Mouse (Mus musculus) kidney, embryonic 16.5 days (tissue): Measurements from ENCODE around the gene Tubb4a. TPM values are rescaled to one million over a fixed set of nuclear protein-coding genes. Genes with fewer than 3 reads are reported as not detected.
A peak's percentile ranks its signal among the peaks of the same experiment; 100 is the strongest.

Source experiments
- ATAC-seq: fragments of 200-750 bp; cut with Nextera tagmentation; 2 replicates; pipeline ENCODE4 v1.8.0; 2017; ENCODE audit warnings: moderate TSS enrichment; ENCODE audit not compliant: low FRiP score, low TSS enrichment
- H3K27ac ChIP-seq: fragments of 300-500 bp; sonication (generic); 2 replicates; pipeline ENCODE4 v1.5.1; 2014; ENCODE audit warnings: low read length
- H3K27me3 ChIP-seq: fragments of 300-500 bp; sonication (generic); 2 replicates; pipeline ENCODE4 v1.6.1; 2014; ENCODE audit warnings: low read length, control low read depth, mixed read lengths; ENCODE audit not compliant: insufficient read depth
- H3K36me3 ChIP-seq: fragments of 300-500 bp; sonication (generic); 2 replicates; pipeline ENCODE4 v1.6.1; 2014; ENCODE audit warnings: low read length, control low read depth, mixed read lengths; ENCODE audit not compliant: insufficient read depth
- H3K4me1 ChIP-seq: fragments of 300-500 bp; sonication (generic); 2 replicates; pipeline ENCODE4 v1.6.1; 2014; ENCODE audit warnings: low read length, control low read depth, mixed read lengths; ENCODE audit not compliant: insufficient read depth
- H3K4me2 ChIP-seq: fragments of 300-500 bp; sonication (generic); replicated peaks from 2 replicates; pipeline ENCODE4 v1.6.1; 2014; ENCODE audit warnings: low read depth, low read length
- H3K4me3 ChIP-seq: fragments of 300-500 bp; sonication (generic); 2 replicates; pipeline ENCODE4 v1.5.1; 2014; ENCODE audit warnings: mild to moderate bottlenecking, low read length
- H3K9ac ChIP-seq: fragments of 300-500 bp; sonication (generic); replicated peaks from 2 replicates; pipeline ENCODE4 v1.6.1; 2014; ENCODE audit warnings: low read length
- H3K9me3 ChIP-seq: fragments of 300-500 bp; sonication (generic); 2 replicates; pipeline ENCODE4 v1.6.1; 2016; ENCODE audit warnings: low read length, control low read depth
- WGBS: fragments of 180-500 bp; shearing (Covaris S2); extraction: QIAGEN DNeasy Blood & Tissue Kit; methylation state at CpG from one replicate; pipeline ENCODE4 v1.1.7; 2014; 5-methylcytosine and 5-hydroxymethylcytosine counted together
- polyA plus RNA-seq: library from polyadenylated mRNA; unstranded; fragments of >200 nt; fragmentation: Nextera tagmentation; extraction: Ambion mirVana; gene quantifications from 2 replicates; pipeline ENCODE4 v1.2.1, GENCODE M21; 2015

Gene Tubb4a
- polyA plus RNA-seq, 1 experiment from 2014 or later = 25.2 TPM

DNA sequence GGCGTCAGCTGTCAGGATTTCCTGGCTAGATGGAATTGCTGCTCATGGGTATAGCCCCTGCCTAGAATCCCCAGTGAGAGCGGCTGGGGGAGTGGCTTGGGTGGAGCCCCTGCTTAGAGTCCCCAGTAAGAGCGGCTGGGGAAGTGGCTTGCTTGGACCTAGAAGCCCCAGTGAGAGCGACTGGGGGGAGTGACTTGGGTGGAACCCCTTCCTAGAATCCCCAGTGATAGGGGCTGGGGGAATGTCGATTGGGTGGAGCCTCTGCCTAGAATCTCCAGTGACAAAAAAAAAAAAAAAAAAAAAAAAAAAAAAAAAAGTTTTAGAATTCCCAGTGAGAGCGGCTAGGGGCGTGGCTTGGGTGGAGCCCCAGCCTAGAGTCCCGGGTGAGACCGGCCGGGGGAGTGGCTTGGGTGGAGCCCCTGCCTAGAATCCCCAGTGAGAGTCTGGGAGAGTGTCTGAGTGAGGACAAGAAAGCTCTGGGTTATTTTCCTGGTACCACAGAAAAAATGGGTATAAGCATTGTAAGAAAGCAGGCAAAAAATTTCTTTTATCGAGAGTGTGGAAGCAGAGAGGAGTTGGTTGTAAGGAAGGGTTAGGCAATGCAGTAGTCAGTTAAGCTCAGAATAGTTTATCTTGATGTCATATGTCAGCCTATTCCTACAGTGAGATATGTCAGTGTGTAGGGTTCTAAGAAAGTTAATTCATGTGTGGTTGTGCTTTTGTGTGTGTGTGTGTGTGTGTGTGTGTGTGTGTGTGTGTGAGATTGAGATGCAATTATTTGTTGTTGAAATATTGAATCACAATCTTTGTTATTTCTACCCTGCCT lies 31.2 kb upstream of the Tubb4a start:
- Histone ChIP-seq H3K9me3 (no peaks in the 10 kb centered on the region), H3K9ac (no peak overlapping the region), H3K4me3 (peak overlapping the region; percentile 19; the same call in 1 of the 2 replicates), H3K27me3 (no peaks in the 10 kb centered on the region), H3K4me2 (peak overlapping the region; percentile 45), H3K27ac (no peak overlapping the region), H3K36me3 (no peaks in the 10 kb centered on the region), H3K4me1 (peaks cover 6% of the 10 kb centered on the region; the same call in 1 of the 2 replicates)
- peak; percentile 97 for ATAC-seq
- WGBS = 2% methylated on average over 11 of the region's 11 CpGs

DNA sequence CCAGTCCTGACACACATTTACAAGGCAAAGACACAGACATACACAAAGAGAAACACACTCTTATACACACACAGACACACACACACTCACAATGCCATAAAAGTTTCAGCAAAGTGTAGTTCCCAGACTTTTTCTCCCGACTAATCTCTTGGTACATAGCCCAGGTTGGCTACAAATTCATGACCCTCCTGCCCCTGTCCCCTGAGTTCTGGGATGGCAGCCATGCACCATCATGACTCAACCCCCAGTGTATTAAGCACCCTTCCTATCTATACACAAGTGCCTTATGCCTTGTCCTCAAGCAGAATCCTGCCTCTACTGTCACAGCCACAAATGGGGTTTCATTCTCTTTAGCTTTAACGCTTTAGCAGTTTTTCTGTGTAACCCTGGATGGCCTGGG lies 29.2 kb upstream of the Tubb4a start:
- 77% methylated on average over 2 of the region's 2 CpGs for WGBS
- H3K4me1 ChIP-seq = peaks cover 6% of the 10 kb centered on the region; the same call in 1 of the 2 replicates
- no peak for ATAC-seq
- no peak overlapping the region for H3K4me3 ChIP-seq
- H3K9me3 ChIP-seq = no peaks in the 10 kb centered on the region
- no peaks in the 10 kb centered on the region for H3K27me3 ChIP-seq
- no peak overlapping the region for H3K4me2 ChIP-seq
- no peak overlapping the region for H3K9ac ChIP-seq
- H3K36me3 ChIP-seq = no peaks in the 10 kb centered on the region
- H3K27ac ChIP-seq = no peak overlapping the region

DNA sequence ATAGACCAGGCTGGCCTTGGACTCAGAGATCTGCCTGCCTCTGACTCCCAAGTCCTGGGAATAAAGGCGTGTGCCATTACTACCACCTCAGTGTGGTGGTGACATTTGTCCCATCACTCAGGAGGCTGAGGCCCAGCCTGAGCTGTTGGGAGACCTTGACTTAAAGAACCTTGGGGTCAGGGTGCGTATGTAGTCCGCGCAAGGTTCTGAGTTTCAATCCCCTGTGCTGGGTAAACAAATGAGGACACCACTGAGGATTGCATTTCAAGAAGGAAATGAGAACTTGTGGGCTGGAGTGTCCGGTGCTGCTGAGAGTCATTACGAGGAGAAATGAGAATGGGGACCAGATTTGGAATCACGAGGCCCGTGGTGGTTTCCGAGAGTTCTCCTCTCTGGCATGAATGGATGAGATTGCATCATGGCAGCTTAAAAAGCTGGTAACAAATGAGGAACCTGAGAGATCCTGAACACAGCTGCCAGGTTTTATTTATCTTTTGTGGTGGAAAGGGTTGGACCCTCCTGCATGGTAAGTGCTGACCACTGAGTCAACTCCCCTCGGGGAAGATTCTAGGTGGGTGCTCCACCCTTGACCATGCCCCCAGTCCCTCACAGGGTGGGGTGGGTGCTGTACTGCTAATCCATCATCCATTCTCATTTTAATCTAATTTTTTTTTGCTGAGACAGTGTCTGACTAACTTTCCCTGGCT lies 25.3 kb upstream of the Tubb4a start:
- Histone ChIP-seq H3K27ac (no peak overlapping the region), H3K9me3 (no peaks in the 10 kb centered on the region), H3K9ac (no peak overlapping the region), H3K4me3 (no peak overlapping the region), H3K36me3 (no peaks in the 10 kb centered on the region), H3K4me1 (no peaks in the 10 kb centered on the region), H3K4me2 (no peak overlapping the region), H3K27me3 (no peaks in the 10 kb centered on the region)
- 71% methylated on average over 10 of the region's 10 CpGs for WGBS
- ATAC-seq = no peak

DNA sequence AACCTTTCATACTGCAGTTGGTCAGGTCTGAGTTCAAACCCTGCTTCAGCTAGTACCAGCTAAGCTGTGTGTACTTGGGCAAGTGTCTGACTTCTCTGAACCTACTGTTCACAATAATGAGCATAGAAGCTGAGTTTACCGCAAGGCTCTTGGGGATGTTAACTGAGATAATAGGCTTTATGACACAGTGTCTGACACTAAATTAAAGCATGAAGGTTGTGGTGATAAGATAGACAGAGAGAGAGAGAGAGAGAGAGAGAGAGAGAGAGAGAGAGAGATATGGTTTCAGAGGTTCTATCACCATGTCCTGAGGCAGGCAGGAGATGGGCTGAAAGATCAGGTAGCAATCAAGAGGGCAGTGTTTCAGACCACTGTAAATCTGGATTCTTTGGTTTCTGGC lies 22.4 kb upstream of the Tubb4a start:
- no peaks in the 10 kb centered on the region for H3K36me3 ChIP-seq
- H3K9ac ChIP-seq = no peak overlapping the region
- no peak overlapping the region for H3K27ac ChIP-seq
- H3K4me3 ChIP-seq = no peak overlapping the region
- no peak overlapping the region for H3K4me2 ChIP-seq
- peaks cover 14% of the 10 kb centered on the region; the same call in 1 of the 2 replicates for H3K4me1 ChIP-seq
- no peaks in the 10 kb centered on the region for H3K9me3 ChIP-seq
- WGBS = 95% methylated on average over 1 of the region's 1 CpGs
- H3K27me3 ChIP-seq = no peaks in the 10 kb centered on the region
- no peak for ATAC-seq

GRCm38 (mm10) chr17:57108666-57109171 lies 21.1 kb upstream of the Tubb4a start:
- no peaks in the 10 kb centered on the region for H3K9me3 ChIP-seq

DNA sequence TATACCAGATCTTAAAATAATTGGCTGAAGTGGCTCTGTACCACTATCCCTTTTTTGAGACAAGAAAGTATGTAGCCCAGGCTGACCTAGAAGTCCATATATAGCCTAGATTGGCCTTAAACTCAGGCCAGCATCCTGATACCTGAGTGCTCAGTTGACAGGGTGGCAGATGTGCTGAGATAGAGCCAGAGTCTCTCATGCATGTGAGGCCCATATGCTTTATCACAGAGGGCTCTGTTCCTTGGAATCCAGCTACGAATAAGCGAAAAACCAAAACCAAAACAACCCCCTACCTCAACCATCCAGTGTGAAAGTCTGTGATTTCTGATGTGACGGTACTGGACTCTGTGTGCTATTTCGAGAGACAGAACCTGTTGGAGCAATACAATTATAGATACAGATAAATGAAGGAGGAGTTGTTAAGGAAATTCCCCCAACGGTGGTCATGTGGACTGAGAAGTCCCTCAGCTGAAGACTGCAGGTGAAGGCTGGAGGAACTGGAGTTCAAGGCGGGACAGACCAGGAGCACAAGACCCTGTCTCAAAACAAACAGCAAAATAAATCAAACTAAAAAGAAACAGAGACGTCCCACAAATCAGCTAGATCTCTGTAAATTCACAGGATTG lies 20.6 kb upstream of the Tubb4a start:
- no peak for ATAC-seq
- peaks cover 21% of the 10 kb centered on the region for H3K4me1 ChIP-seq
- WGBS = 77% methylated on average over 7 of the region's 7 CpGs

More at GRCm38 (mm10) chr17:57108666-57109171, 21.1 kb upstream of the Tubb4a start:
- Histone ChIP-seq H3K36me3 (no peaks in the 10 kb centered on the region), H3K27me3 (no peaks in the 10 kb centered on the region), H3K4me3 (no peak overlapping the region), H3K9ac (no peak overlapping the region), H3K4me1 (peaks cover 21% of the 10 kb centered on the region), H3K4me2 (no peak overlapping the region), H3K27ac (no peak overlapping the region)
- ATAC-seq = no peak
- 54% methylated on average over 5 of the region's 5 CpGs for WGBS

DNA sequence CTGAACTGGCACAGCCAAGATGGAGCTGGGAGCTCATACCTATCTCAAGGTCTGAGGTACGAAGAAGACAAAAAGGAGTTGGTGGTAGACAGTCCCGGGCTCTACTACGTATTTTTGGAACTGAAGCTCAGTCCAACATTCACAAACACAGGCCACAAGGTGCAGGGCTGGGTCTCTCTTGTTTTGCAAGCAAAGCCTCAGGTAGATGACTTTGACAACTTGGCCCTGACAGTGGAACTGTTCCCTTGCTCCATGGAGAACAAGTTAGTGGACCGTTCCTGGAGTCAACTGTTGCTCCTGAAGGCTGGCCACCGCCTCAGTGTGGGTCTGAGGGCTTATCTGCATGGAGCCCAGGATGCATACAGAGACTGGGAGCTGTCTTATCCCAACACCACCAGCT lies 19.5 kb upstream of the Tubb4a start:
- Histone ChIP-seq H3K9me3 (no peaks in the 10 kb centered on the region), H3K27me3 (no peaks in the 10 kb centered on the region), H3K4me2 (no peak overlapping the region), H3K4me3 (no peak overlapping the region), H3K9ac (no peak overlapping the region), H3K4me1 (peaks cover 21% of the 10 kb centered on the region), H3K36me3 (no peaks in the 10 kb centered on the region), H3K27ac (no peak overlapping the region)
- 93% methylated on average over 5 of the region's 5 CpGs for WGBS
- no peak for ATAC-seq

More for the DNA sequence above, 20.6 kb upstream of the Tubb4a start:
- Histone ChIP-seq H3K27me3 (no peaks in the 10 kb centered on the region), H3K36me3 (no peaks in the 10 kb centered on the region), H3K9ac (no peak overlapping the region), H3K27ac (no peak overlapping the region), H3K4me3 (no peak overlapping the region), H3K4me2 (no peak overlapping the region), H3K9me3 (no peaks in the 10 kb centered on the region)

DNA sequence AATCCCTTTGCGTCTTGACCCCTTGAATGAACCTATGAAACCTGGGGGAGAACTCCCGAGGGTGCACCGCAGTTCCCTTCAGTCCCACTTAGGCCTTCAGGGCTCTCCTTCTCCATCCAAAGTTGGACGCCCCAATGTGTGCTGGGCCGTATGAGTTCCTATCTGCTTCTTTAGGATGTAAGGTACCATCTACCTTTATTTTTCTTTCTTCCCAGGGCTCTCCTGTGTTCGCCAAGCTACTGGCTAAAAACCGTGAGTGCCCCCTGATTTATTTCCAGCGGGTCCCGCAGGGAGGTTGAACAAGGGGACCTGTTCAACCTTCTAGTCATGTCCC lies 18.4 kb upstream of the Tubb4a start:
- H3K27me3 ChIP-seq = no peaks in the 10 kb centered on the region
- H3K27ac ChIP-seq = no peak overlapping the region
- peak overlapping the region; percentile 78 for H3K9ac ChIP-seq
- H3K4me1 ChIP-seq = peaks cover 21% of the 10 kb centered on the region
- WGBS = 7% methylated on average over 9 of the region's 9 CpGs
- no peaks in the 10 kb centered on the region for H3K36me3 ChIP-seq
- ATAC-seq = no peak; the same call in 1 of the 2 replicates
- H3K9me3 ChIP-seq = no peaks in the 10 kb centered on the region
- H3K4me2 ChIP-seq = peak overlapping the region; percentile 89
- H3K4me3 ChIP-seq = peak overlapping the region; percentile 73

DNA sequence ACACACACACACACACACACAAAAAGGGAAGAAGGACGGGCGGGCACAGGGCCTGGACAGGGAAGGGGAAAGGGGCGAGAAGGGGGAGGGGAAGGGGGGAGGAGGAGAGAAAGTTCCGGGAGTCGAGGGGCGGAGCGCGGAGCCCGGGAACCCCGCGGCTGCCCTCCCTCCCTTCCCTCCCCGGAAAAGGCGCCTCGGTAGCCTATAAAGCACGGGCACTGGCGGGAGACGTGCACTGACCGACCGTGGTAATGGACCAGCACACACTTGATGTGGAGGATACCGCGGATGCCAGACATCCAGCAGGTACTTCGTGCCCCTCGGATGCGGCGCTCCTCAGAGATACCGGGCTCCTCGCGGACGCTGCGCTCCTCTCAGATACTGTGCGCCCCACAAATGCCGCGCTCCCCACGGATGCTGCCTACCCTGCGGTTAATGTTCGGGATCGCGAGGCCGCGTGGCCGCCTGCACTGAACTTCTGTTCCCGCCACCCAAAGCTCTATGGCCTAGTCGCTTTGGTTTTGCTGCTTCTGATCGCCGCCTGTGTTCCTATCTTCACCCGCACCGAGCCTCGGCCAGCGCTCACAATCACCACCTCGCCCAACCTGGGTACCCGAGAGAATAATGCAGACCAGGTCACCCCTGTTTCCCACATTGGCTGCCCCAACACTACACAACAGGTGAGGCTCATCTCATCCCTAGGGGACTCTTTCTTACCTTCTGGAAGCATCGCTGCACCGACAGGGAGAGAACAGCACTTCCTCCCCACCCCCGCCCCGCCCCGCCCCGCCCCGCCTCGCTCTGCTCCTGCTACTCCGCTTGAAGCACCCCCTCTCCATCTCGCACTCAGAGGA lies 17.8 kb upstream of the Tubb4a start, which contains the start of gene Tnfsf9:
Gene Tnfsf9 (plus strand): TSS at position 145 of the 854 bp plus-strand sequence.
- Histone ChIP-seq H3K4me1 (peaks cover 21% of the 10 kb centered on the region), H3K27me3 (no peaks in the 10 kb centered on the region), H3K9ac (peak within 1 kb of the TSS; percentile 78), H3K9me3 (no peaks in the 10 kb centered on the region), H3K4me2 (peak within 1 kb of the TSS; percentile 89), H3K36me3 (no peaks in the 10 kb centered on the region), H3K27ac (peak within 1 kb of the TSS; percentile 71), H3K4me3 (peak within 1 kb of the TSS; percentile 73)
- 0% methylated on average over 56 of the region's 61 CpGs for WGBS
- peak; percentile 84 for ATAC-seq
